Mouse (Mus musculus): ENCODE data around the gene BC051019. TPM values are rescaled to one million over a fixed set of nuclear protein-coding genes. Genes with fewer than 3 reads are reported as not detected.

The BC051019 gene
- total RNA-seq, 2 experiments from 2014 or later = 0.22 TPM; not detected in 1

DNA sequence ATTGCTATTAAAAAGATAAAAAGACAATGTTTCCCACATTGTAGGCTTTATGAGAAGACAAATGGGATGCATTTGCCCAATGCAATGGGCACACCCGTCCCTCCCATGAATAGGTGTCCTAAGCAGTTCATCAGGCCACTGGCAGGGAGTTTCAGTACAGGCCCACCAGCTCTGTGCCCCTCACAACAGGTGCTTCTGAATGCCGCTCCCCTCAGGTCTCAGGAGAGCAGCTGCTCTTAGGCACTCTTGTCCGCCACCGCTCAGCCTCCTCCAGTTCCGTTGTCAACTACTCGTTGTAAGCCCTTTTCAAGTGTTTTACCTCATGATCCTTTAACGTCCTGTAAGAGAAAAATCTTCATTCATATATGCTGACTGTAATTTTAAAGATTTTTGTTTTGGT is 11.5 kb downstream of the BC051019 start:
- no peak for DNase-seq
- intact Hi-C loops (cut with DNase I) = no loop called here

GRCm38 (mm10) chr7:109710069-109710468 is 13.6 kb downstream of the BC051019 start:
- intact Hi-C loops (cut with DNase I) = no loop called here

GRCm38 (mm10) chr7:109708961-109709382 is 14.7 kb downstream of the BC051019 start:
- intact Hi-C loops (cut with DNase I) = no loop called here
- DNase-seq = no peak

More at GRCm38 (mm10) chr7:109710069-109710468, 13.6 kb downstream of the BC051019 start:
- no peak for DNase-seq

GRCm38 (mm10) chr7:109707023-109707785 is 16.4 kb downstream of the BC051019 start:
- intact Hi-C loops (cut with DNase I) = no loop called here
- DNase-seq = peak; percentile 49

GRCm38 (mm10) chr7:109704461-109704860 is 19.2 kb downstream of the BC051019 start:
- no peak for DNase-seq
- intact Hi-C loops (cut with DNase I) = no loop called here

DNA sequence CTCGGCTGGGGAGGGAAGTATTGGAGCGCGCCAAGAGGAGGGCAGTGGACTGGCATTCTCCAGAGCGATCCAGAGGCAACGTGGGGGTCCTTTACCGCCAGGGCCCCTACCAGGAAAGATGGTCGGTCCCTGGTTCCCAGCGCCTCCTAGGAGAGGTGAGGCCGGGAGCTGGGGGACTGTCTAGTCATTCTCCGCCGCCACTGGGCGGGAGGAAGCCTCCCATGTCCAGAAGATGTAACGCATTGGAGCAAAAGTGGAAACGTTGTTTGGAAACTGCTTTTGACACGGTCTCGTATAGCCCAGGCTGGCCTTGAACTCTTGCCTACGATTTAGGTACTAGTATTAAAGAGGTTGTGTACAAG is 19.7 kb downstream of the BC051019 start:
- no peak for DNase-seq
- intact Hi-C loops (cut with DNase I) = no loop called here

DNA sequence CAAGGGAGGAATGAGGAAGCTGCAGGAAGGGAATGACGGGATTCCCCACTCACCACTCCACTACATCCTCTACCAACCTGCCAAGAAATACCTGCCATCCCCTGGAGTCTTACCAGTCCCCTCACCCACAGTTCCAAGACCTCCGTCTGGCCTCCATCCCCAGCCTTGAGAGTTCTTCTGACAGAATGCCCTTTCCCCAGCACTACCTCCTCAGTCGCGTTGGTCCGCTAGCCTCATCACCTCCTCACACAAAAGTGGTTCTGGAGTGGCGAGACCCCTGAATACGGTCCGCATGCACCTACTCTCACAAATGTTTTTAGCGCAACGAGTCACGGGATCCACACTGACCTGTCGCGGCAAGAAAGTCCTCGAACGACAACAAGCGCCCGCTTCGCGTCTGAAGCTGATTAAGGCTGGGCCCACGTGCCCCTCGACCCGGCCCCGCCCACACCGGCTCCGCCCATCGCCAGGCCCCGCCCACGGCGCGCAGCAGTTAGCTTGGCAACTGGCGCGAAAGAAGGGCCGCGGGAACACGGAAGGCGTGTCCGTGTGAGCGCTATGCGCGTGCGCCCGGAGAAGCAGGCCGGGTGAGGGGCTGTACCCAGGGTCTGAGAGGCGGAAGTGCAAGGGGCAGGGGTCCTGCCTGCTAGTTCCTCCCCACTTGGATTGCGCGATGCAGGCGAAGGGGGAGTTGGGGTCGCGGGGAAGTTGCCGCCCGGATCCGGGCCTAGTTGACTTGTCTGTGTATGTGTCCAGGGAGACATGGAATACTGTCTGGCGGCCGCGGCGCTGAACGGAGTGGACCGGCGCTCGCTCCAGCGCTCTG is 20.2 kb downstream of the BC051019 start, which contains the start of the genes St5 and Akip1:
Gene St5, minus strand, starts transcription at position 416 of the 826 bp plus-strand sequence.
Gene Akip1, plus strand, starts transcription at position 501 of the 826 bp plus-strand sequence.
- intact Hi-C loops (cut with DNase I) = no loop called here
- peak; percentile 96 for DNase-seq

DNA sequence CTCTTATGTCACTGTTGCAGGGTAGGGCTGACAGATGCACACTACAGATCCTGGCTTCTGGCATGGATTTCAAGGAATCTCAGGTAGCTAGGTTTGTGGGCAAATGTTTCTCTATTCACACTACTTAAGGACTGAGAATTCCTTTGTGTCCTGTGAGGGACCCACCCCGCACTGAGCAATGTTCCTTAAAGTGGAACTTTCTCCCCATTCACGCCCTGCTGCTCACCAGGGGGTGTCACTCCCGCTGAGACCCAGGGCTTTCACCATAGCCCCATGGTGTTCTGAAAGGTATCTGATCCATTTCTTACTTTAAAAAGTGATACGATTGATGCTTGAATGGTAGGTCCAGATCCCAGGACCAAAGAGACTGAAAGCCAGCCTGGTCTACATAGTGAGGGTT is 20.9 kb downstream of the BC051019 start:
- DNase-seq = no peak
- intact Hi-C loops (cut with DNase I) = no loop called here

GRCm38 (mm10) chr7:109700213-109700612 is 23.4 kb downstream of the BC051019 start:
- intact Hi-C loops (cut with DNase I) = no loop called here
- DNase-seq = no peak

DNA sequence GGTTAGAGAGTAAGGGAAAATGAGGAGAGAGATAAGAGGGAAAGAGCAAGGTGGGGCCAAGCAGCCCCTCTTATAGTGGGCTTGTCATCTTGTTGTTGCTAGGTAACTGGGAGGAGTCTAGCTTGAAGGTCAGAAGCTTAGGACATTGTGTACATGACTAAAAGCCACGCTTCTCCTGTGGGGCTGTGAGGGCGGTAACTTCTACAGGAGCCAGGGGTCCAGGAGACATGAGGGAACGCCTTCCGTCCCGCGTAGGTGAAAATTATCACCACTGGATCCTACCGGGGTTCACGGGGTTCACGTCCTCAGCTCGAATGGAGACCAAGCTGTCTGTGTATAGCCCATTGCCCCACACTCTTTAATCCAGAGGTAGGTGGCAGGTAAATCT is 28.3 kb downstream of the BC051019 start:
- intact Hi-C loops (cut with DNase I) = no loop called here
- no peak for DNase-seq

DNA sequence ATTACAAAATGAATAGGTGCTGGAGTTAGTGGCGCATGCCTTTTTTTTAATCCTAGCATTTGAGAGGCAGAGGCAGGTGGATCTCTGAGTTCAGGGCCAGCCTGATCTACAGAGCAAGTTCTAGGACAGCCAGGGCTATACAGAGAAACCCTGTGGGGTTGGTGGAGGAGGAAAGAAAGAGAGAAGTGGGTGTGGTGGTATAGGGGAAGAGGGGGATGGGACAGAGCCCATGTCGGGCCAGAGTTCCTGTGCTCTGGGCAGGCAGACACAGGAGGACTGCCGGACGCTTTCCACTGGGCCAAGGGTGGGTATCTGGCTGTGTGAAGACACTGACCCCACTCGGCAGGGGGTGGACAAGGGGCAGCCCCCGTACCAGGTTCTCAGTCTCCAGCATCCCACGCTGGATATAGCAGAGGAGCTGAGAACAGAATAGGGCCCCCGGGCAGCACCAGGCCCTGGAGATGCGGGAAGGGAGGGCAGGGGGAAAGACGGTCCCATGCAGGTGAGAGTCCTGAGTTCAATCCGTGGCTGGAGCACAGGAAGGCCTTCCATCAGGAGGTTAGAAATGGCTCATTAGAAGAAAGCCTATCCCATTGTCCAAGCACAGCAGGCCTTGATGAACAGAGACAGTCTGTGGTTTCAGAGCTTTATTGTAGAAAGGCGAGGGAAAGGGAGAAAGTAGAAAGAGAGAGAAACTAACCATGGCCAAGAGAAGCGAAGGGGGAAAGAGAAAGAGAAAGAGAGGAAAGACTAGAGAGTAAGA is 28.9 kb downstream of the BC051019 start:
- intact Hi-C loops (cut with DNase I) = no loop called here
- no peak for DNase-seq

GRCm38 (mm10) chr7:109690961-109691360 is 32.7 kb downstream of the BC051019 start:
- no peak for DNase-seq
- intact Hi-C loops (cut with DNase I) = no loop called here

- no peak for DNase-seq
- intact Hi-C loops (cut with DNase I) = no loop called here
These were observed 33.5 kb downstream of the BC051019 start for GRCm38 (mm10) chr7:109690101-109690500.

GRCm38 (mm10) chr7:109686585-109687128 is 37.0 kb downstream of the BC051019 start:
- intact Hi-C loops (cut with DNase I) = no loop called here
- DNase-seq = no peak

GRCm38 (mm10) chr7:109680879-109681278 is 42.8 kb downstream of the BC051019 start:
- DNase-seq = no peak
- intact Hi-C loops (cut with DNase I) = no loop called here

- DNase-seq = no peak
- intact Hi-C loops (cut with DNase I) = no loop called here
These were observed 43.4 kb downstream of the BC051019 start for GRCm38 (mm10) chr7:109680284-109680683.

DNA sequence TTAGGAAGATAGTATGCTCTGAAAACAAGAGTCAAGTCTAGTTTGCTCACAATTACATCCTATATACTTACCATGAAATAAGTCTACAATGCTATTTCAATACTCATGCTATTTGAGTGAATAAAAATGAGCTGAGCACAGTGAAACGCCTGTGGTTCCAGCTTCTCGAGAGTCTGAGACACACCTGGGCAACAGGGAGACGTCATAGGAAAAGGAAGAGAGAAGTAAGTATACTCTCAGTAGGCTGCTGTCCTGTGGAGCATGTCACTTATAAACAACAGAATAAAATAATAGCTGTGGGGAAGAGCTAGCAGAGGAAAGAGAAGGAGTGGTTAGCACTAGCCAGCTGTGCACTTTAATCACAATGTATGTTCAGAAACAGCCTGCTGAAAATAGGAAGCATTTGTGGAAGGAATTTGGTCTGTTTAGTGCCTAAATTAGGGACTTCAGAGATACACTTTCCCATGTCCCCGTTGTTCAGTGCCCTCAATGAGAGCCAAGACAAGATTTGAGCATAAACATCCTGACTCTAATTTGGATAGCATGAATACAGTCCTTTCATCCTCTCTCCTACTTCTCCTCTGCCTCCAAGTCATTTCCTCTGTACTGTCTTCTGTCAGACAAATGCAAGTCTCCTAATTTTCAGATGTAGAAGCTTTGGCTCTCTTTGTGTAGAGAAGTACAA is 48.6 kb downstream of the BC051019 start:
- intact Hi-C loops (cut with DNase I) = no loop called here
- DNase-seq = no peak

DNA sequence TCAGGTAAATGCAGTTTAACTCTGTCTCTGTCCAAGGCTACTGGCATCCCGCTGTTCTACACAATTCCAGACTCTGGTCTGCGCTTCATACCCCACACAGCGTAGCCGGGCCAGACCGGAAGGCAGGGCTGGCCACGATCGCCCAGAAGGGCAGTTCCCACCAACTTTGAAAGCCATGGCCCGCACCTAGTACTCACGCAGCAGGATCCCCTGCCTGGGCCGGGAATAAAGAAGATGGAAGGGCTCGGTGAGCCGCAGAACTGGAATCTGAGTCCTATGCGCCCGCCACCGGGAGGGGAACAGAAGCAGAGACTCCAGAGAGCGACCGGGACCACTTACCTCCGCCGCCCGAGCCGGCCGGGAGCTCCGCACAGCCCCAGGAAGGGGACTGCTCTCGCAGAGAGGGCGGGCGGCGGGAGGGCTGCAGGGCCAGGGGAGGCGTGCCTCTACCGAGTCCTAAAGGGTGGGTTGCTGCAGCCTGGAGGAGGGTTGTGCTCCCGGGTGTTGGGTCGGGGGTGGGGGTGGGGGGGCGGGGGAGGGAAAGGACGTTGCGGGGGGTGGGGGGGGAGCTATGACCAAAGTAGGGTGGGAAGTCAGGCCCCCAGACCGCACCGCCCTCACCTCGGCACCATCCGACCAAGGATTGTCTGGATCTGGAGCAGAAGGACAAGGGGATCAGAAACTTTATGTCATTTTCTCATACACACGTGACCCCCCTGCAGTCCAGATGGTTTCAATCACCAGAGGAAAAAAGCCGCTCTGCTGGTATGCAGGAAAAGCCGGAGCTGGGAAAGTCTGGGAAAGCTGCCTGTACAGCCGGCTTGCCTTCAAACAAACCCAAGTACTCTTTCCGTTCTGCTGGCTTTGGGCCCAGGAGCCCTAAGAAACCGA is 51.8 kb downstream of the BC051019 start:
- intact Hi-C loops (cut with DNase I) = no loop called here
- DNase-seq = peak; percentile 63
